Mouse (Mus musculus): Measurements from ENCODE around the gene Tmem201. TPM values are rescaled to one million over a fixed set of nuclear protein-coding genes. Genes with fewer than 3 reads are reported as not detected.

Tmem201 gene
- polyA plus RNA-seq, 1 experiment, result 27.7 TPM

DNA sequence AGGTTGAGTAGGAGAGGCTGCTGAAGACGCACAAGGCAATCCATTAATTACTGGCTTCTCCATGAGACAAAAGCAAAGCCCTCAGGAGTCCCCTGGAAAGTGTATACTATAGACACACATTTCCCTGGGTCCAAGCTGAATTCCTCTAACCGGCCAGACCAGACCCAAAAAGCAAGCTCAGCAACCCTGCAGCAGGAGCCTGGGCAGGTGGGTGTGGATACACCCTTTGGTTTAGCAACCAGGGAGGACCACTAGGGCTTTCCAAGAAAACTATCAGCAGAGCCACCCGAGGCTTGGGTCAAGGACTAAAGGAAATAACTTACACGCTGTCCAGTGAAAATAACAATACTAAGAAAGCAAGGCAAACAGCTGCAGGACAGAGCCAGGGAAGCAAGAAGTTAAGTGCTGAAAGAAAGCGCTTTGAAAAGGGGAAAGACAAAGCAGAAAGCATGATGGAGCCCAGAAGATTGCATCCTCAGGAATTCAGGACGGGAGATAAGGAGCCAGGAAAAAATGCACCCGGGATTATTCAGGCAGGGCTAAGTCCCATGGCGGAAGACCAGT lies 62.9 kb downstream of the Tmem201 start:
- Histone ChIP-seq H3K36me3 (ENCODE audit: control insufficient read depth, insufficient read depth) (no peaks in the 10 kb centered on the region), H3K27me3 (ENCODE audit: control insufficient read depth, insufficient read depth, insufficient read length) (no peaks in the 10 kb centered on the region)
- TF ChIP-seq MYOD1 (IDR thresholded peaks at IDR 0.05; ENCODE audit: control insufficient read depth, insufficient read length, low read depth), result no peak
- no peak for TF ChIP-seq MYOG (IDR thresholded peaks at IDR 0.05; ENCODE audit: control insufficient read depth, extremely low read depth, insufficient read length)
- TF ChIP-seq CEBPB (IDR thresholded peaks at IDR 0.05; ENCODE audit: low read depth), result no peak

DNA sequence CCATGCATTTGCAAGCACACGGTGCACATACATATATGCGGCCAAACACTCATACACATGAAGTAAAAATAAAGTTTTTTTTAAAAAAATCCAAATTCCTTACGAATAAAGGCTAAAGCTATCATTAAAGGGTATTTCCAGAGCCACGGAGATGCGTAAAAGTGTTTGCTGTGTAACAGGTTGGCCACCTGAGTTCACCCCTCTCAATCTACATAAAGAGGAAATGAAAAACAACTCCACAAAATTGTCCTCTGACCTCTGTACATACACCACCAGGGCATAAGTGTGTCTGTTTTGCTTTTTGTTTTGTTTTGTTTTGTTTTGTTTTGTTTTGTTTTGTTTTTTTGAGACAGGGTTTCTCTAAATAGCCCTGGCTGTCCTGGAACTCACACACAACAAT lies 65.1 kb downstream of the Tmem201 start:
- Histone ChIP-seq H3K27me3 (ENCODE audit: control insufficient read depth, insufficient read depth, insufficient read length) (no peaks in the 10 kb centered on the region), H3ac (ENCODE audit: control insufficient read depth, insufficient read length, low read depth) (no peak overlapping the region), H3K79me3 (ENCODE audit: low read depth) (no peaks in the 10 kb centered on the region), H3K36me3 (ENCODE audit: control insufficient read depth, insufficient read depth) (no peaks in the 10 kb centered on the region), H3K79me2 (ENCODE audit: control insufficient read depth, insufficient read depth) (no peaks in the 10 kb centered on the region), H3K4me3 (ENCODE audit: insufficient read depth, poor library complexity, severe bottlenecking) (no peak overlapping the region)
- TF ChIP-seq FOSL1 (IDR thresholded peaks at IDR 0.05; ENCODE audit: insufficient read depth, low read length, poor library complexity, severe bottlenecking), result no peak
- TF ChIP-seq MYOD1 (IDR thresholded peaks at IDR 0.05; ENCODE audit: control insufficient read depth, insufficient read length, low read depth), result no peak
- no peak for TF ChIP-seq CTCF (IDR thresholded peaks at IDR 0.05; ENCODE audit: control insufficient read depth, insufficient read depth, insufficient read length)
- no peak for TF ChIP-seq USF1 (IDR thresholded peaks at IDR 0.05; ENCODE audit: low read depth)
- TF ChIP-seq MAX (IDR thresholded peaks at IDR 0.05), result no peak
- no peak for TF ChIP-seq CEBPB (IDR thresholded peaks at IDR 0.05; ENCODE audit: low read depth)
- no peak for TF ChIP-seq MYOG (IDR thresholded peaks at IDR 0.05; ENCODE audit: control insufficient read depth, extremely low read depth, insufficient read length)

More for the DNA sequence above, 62.9 kb downstream of the Tmem201 start:
- H3K79me2 ChIP-seq (ENCODE audit: control insufficient read depth, insufficient read depth), result no peaks in the 10 kb centered on the region
- no peaks in the 10 kb centered on the region for H3K79me3 ChIP-seq (ENCODE audit: low read depth)
- H3ac ChIP-seq (ENCODE audit: control insufficient read depth, insufficient read length, low read depth), result no peak overlapping the region
- no peak overlapping the region for H3K4me3 ChIP-seq (ENCODE audit: insufficient read depth, poor library complexity, severe bottlenecking)

DNA sequence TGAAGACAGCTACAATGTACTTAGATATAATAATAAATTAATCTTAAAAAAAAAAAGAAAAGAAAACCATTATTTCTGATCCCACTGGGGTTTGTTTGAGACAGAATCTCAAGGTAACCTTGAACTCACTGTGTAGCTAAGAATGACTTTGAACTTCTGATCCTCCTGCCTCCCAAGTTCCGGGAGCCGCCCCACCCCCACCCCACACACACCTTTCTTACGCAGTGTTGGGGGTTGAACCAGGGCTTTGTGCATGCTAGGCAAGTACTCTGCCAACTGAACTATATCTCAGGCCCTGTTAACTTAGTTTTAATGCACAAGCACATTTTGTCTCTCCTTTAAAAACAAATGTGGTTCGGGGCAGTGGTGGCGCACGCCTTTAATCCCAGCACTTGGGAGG lies 66.7 kb downstream of the Tmem201 start:
- Histone ChIP-seq H3K27me3 (ENCODE audit: control insufficient read depth, insufficient read depth, insufficient read length) (no peaks in the 10 kb centered on the region), H3K79me3 (ENCODE audit: low read depth) (no peaks in the 10 kb centered on the region), H3K36me3 (ENCODE audit: control insufficient read depth, insufficient read depth) (no peaks in the 10 kb centered on the region), H3ac (ENCODE audit: control insufficient read depth, insufficient read length, low read depth) (no peak overlapping the region), H3K79me2 (ENCODE audit: control insufficient read depth, insufficient read depth) (no peaks in the 10 kb centered on the region), H3K4me3 (ENCODE audit: insufficient read depth, poor library complexity, severe bottlenecking) (no peak overlapping the region)
- no peak for TF ChIP-seq MYOG (IDR thresholded peaks at IDR 0.05; ENCODE audit: control insufficient read depth, extremely low read depth, insufficient read length)
- TF ChIP-seq USF1 (IDR thresholded peaks at IDR 0.05; ENCODE audit: low read depth), result no peak

DNA sequence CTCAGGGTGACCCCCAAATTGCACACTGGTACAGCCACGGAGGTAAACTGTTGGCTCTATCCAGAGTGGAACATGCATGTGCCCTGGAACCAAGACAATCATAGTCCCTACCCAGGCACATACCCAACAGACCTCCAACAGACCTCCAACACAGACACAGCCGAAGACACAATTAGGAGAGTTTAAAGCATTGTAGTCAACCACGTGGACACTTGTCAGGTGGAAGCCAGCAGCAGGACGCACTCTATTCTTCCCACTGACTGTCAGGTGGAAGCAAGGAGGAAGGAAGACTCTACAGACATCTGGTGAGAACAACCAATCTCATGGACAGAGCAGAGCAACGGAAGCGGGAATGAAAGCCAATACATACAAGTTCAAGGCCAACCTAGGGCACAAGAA lies 72.2 kb downstream of the Tmem201 start:
- Histone ChIP-seq H3K79me3 (ENCODE audit: low read depth) (no peaks in the 10 kb centered on the region), H3ac (ENCODE audit: control insufficient read depth, insufficient read length, low read depth) (no peak overlapping the region), H3K4me3 (ENCODE audit: insufficient read depth, poor library complexity, severe bottlenecking) (no peak overlapping the region), H3K79me2 (ENCODE audit: control insufficient read depth, insufficient read depth) (no peaks in the 10 kb centered on the region), H3K27me3 (ENCODE audit: control insufficient read depth, insufficient read depth, insufficient read length) (peaks cover 3% of the 10 kb centered on the region), H3K36me3 (ENCODE audit: control insufficient read depth, insufficient read depth) (no peaks in the 10 kb centered on the region)
- TF ChIP-seq CTCF (IDR thresholded peaks at IDR 0.05; ENCODE audit: control insufficient read depth, insufficient read depth, insufficient read length) (no peak), USF1 (IDR thresholded peaks at IDR 0.05; ENCODE audit: low read depth) (no peak), MYOD1 (IDR thresholded peaks at IDR 0.05; ENCODE audit: control insufficient read depth, insufficient read length, low read depth) (no peak), FOSL1 (IDR thresholded peaks at IDR 0.05; ENCODE audit: insufficient read depth, low read length, poor library complexity, severe bottlenecking) (no peak), MYOG (IDR thresholded peaks at IDR 0.05; ENCODE audit: control insufficient read depth, extremely low read depth, insufficient read length) (no peak), CEBPB (IDR thresholded peaks at IDR 0.05; ENCODE audit: low read depth) (no peak), MAX (IDR thresholded peaks at IDR 0.05) (no peak)

Other genes with a start within 250 kb of the Tmem201 start
- 57.8 TPM for gene Ctnnbip1, start 219.8 kb downstream of the Tmem201 start, polyA plus RNA-seq (2012; fragmentation: generic; extraction: Trizol)
- gene Clstn1, start 151.6 kb downstream of the Tmem201 start, polyA plus RNA-seq (2012; fragmentation: generic; extraction: Trizol), result 45.3 TPM
- gene Pik3cd, start 35.5 kb downstream of the Tmem201 start, polyA plus RNA-seq (2012; fragmentation: generic; extraction: Trizol), result 1.5 TPM
- 10.2 TPM for gene Slc25a33, start 36.2 kb upstream of the Tmem201 start, polyA plus RNA-seq (2012; fragmentation: generic; extraction: Trizol)
- 3.0 TPM for gene Spsb1, start 217.0 kb upstream of the Tmem201 start, polyA plus RNA-seq (2012; fragmentation: generic; extraction: Trizol)